Mouse (Mus musculus) embryo, embryonic 10.5 days (tissue): ENCODE measurements around the gene Cideb.

Source experiments
- DNase-seq: peaks from one replicate; pipeline ENCODE4 v3.0.0-alpha.2; 2015; ENCODE audit warnings: low spot score

The Cideb gene

DNA sequence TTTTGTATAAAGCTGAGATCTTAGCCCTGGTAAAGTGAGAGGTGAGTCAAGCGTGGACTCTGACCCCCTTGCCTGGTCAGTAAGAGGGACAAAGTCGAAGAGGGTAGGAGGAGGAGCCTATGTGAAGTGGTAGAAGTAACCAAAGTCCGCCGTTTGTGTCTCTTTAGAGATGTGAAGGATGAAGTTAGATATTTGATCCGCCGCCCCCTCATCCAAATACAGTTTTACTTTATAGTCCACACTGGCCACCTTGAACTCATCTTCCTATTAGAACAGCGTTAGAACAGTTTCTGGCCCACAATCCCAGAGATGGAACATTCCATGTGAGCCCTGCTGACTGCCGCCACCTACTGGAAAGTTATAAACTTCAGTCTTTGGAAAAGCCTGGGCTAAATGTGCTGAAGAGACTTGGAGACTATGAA is at the start of gene Cideb:
Gene Cideb (minus strand): TSS at position 96 of the 422 bp plus-strand sequence.
- peak; percentile 84 for DNase-seq

DNA sequence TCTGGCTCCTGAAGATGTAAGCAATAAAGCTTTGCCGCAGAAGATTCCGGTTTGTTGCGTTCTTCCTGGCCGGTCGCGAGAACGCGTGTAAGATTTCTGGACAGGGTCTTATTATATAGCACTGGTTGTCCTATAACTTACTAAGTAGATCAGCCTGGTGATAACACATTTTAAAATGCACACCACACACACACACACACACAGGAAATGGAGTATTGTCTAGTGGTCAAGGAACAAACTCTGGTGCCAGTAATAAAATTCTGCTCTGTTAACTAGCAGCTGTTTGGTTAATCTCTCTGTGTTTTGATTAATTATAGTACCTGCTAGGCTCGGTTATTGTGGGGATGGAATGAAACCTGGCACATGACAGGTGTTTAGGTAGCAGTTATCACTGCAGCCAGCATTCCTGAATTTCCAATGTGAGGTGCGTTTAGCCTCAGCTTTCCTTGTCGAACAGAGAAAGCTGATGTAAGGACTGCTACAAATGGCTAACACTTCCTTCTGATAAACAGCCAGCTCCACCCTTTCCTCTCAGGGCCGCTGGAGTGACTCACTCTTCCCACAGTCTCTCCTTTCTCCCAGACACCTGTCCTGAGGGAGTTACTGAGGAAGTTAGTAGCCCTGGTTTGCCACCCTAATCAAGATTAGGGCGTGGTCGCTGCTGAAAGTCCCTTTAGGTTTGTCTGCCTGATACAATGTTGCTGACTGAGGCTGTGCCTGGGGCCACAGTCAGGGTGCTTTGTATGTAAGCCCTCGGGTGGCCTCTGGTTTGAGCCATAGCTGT is 37.3 kb upstream of the Cideb start:
- DNase-seq: no peak

DNA sequence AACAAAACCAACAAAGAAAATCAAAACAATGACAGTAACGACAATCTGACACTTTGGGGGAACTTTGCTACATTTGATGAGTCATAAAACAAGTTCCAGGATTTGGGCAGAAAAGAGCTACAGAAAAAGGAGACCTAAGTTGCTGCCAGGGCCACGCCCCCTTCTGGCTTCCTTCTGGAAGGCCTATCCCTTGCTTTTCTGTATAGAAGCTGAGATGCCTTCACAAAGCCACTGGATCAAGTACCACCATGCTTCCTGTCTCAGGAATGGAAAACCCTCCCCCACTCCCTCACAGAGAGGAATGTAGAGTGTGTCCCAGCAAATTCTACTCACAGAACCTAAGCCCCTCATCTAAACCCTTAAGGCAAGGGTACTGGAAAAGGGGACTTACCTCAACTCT is 35.7 kb upstream of the Cideb start:
- no peak for DNase-seq

DNA sequence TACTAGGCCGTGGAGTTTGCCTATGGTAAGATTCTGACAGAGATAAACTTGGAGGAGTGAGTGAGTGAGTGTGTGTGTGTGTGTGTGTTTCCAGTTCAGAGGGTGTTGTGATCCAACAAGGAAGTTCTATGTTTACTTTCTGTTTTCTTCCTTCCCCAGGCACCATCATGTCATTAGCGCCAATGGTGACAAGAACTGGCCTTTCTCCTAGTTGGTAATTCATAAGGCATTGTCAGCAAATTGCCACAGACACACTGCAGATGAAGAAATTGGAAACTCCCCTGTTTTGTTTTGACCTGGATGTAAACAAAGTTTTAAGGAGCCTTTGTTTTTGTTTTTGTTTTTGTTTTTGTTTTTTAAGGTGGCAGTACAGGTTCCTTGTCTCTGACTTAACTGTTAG is 35.2 kb upstream of the Cideb start:
- no peak for DNase-seq

DNA sequence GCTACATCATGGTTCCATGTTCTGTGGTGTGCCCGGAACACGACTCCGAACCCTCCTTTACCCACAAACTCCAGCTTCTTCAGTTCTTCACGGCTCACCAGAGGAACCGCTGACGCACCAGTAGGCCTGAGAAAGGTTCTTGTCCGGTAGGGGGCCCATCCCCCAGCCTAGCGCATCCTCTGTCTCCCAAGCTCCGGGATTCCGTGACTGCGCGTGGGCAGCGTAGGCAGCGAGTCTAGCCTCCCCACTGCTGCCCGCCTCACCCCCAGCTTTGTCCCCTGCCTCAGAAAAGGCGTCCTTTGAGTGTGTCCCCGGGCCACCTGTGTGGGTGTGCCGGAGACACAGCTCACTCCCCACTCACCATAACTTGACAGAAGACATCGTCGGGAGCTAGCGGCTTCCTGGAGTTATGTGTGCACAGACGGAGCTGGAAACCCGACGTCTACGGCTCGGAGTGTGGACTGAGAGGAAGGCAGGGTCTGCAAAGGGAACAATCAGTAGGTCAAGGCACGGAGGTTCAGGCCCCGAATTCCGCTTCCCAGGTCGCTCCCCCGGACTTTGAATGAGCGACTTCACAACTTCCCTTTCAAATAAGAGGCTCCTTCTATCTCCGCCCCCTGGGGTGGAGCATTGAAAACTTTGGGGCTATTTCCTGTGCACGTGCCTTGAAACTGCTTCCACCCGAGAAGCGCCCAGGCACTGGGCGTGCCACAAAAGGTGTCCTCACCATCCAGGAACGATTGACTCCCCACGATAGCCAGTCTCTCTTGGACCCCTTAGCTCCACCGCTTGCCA is 30.2 kb upstream of the Cideb start, which contains the start of gene Ripk3:
Gene Ripk3 (minus strand): TSS at position 610 of the 795 bp plus-strand sequence.
- DNase-seq: peak; percentile 43

DNA sequence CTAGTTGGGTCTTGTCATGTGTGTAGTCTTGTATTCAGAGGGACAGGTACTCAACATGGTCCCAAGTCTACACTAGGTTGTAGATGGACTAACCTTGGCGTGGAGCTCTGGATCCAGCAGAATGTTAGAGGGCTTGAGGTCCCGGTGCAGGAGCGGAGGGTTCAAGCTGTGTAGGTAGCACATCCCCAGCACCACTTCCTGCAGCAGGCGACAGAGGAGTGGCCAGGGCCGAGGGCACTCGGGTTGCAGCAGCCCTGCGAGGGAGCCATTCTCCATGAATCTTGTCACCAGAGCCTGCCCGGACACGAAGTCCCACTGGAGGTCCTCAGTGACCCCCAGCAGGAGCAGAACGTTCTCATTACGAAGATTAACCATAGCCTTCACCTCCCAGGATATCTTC is 29.5 kb upstream of the Cideb start:
- DNase-seq: no peak

DNA sequence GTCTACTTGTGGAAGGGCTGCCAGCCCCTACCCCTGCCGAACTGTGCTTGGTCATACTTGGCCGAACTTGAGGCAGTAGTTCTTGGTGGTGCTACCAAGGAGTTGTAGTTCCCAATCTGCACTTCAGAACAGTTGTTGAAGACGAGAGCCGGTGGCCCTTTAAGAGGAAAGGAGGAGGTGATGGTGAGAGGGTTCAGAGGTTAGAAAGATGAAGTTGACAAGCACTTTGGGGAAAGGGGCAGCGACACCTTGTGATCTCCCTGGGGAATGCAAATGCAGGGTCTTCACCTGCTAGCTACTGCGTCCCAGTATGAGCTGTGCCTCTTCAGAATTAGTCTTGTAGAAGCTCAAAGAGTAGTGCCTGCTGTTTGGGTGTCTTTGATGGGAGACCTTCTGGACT is 26.9 kb upstream of the Cideb start:
- peak; percentile 42 for DNase-seq

DNA sequence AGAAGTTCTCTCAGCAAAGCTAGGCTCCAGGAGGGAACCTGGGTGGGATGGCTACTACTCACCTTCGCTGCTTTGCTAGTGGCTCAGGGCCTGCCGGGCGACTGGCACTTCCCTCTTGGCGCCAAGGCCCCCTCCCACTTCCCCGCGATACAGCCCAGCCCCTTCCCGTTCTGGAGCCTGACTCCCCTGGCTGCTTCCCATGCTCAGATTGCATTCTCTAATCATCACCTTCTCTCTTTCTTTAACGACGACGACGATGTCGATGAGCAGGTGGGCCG is 25.6 kb upstream of the Cideb start, which contains the start of gene Adcy4:
Gene Adcy4 (minus strand): TSS at position 138 of the 278 bp plus-strand sequence.
- DNase-seq: peak; percentile 37

DNA sequence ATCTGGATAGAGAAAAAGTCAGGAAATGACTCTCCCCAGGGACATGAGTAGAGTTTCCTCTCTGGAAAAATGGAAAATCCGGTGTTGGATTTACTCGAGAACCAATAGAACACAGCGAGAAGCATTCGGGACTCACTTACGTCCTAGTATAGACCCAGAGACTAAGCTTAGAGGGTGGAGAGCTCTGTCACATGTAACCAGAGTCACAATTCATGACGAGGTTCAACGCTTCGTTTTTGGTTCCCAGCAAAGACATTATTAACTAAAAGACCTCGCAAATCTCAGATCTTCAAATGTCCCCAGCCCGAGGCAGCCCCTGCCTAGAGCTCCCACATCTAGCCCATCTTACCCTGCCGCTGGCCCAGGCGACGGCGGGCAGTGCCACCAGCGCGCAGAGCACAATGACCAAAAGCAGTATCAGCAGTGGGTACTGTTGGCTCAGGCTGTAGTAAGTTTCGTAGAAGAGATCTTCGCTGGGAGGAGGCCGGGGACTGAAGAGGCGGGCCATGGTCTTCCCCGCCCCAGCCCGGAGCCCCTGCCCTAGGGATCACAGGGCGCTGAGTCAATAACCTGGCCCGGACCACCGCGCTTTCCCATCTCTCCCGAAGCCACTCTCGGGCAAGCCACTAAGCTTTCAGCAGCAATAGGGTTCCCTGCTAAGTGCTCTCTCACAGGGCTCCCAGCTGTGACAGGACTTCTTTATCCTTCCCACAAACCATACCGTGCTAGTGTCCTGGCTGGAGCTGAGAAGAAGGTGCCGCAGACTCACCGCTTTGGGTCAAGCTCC is 25.1 kb upstream of the Cideb start:
- peak; percentile 85 for DNase-seq

DNA sequence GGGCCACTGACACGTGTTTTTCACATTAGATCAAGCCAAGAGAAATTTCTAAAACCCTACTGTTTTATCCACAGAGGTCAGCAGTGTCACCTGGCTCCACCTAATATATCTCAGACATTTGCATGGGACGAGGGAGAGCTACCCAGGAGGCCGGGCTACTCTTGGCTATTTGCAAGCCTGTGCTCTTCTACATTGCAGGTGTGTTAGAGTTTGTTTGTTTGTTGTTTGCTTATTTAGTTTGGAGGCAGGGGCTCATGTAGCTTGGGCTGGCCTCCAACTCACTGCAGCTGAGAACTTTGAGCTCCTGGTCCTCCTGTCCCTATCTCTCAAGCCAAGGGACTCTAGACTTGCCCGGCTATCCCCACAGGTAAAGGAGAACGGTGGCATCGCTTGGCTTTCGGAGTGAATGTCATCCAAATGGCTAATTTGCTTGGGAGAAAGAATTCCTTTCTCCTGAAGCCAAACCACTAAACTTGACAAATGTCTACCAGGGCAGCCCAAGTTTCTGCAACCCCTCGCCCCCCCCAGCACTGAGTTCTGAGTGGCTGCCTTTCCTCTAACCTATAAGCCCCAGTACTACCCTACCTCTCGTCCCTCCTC is 24.2 kb upstream of the Cideb start:
- no peak for DNase-seq

DNA sequence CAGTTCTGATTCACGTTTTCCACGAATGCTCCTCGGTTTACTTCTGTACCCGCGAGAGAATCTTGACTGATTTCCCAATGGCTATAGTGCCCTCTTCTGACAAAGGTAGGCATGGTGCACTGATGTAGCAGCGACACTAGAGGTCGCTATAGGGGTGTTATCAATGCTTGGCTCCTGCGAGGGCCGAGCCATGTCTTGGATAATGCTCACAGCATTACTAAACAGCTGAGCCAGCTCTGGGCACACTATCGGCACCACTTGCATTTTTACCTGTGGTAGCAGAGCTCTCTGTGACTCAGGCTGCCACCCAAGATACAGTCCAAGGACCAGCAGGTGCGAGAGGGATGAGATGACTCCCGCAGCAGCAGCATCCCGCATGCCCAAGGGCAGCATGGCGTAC is 23.1 kb upstream of the Cideb start:
- peak; percentile 93 for DNase-seq

DNA sequence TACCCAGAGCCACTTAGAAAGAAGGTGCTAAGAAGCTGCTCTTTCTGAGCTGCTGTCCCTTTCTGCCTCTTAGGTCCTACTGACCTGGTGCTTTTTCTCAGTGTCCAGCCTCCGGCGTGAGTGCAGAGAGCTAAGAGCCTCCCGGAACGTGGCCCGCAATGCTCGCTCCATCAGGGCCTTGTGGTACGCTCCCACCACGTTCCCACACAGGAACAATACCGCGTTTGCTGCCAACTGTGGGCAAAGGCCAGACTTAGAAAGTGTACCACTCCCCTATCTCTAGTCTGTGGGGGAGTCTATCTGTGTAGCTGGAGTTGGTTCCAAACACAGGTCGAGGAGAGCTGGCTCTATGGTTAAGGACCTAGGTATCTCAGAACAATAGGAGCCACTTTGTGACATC is 22.5 kb upstream of the Cideb start:
- no peak for DNase-seq

DNA sequence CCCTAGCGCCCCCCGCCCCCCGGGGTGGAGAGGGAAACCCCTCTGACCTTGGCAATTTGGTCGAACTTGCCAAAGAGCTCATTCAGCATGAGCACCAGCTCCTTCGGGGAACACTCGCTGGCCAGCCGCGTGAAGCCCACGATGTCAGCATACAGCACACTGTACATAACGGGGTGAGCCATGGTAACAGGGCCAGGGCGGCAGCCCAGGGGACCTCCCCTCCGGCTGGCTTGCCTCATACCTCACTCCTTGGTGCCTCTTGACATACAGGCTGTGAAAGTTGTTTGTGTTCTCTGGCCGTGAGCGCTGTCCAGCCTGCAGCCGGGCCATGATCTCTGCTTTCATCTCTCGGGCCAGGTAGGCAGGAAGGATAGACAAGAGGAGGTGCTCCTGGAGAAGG is 21.4 kb upstream of the Cideb start:
- no peak for DNase-seq

DNA sequence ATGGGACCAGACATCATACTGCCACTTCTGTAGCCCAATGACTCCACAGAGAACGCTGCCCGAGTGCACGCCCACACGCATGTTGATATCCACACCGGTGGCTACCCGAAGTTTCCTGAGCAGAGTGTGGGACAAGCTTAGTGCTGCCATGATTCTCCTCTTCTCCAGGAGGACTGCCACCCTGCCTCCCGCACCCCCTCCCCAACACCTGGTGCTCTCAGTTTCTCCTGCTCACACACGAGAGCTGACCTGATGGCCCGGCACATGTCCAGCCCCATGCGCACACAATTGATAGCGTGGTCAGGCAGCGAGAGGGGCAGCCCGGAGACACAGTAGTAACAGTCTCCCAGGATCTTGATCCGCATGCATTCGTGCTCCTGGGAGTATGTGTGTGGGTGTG is 20.4 kb upstream of the Cideb start:
- DNase-seq: no peak

DNA sequence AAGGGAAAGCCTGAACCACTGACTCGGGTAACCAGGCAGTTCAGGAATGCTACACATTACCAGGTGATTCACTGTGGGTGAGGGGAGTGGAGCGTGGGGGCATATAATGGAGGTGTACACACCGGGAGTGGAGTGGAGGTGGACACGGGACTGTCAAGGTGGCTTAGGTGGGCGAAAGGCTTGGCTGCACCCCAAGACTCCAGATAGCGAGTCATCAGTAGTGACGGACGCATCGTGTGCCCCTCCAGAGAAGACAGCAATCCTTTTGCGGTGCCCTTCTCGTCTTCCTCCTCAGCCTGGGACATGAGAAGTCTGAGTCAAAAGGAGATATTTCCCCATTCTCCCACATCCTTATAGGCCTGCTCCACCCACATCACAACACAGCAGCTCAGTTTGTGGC is 19.5 kb upstream of the Cideb start:
- DNase-seq: no peak

DNA sequence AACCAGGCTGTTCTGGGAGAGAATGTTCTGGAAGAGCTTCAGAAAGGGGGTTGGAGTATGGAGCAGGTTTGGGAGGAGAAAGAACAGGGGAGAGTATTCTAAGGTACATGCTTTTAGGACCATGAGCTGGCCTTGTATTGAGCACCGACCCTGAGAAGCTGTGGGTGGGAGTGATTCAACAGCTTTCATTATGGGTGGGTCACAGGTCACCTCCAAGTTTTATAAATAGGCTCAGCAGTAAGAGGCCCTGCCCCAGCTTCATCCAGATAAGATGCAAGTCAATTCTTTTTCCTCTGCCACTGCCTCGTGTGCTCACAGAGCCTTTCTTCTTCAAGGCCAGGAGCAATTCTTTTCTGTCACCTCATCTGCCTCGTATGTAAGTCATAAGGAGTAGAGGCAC is 18.9 kb upstream of the Cideb start:
- no peak for DNase-seq

DNA sequence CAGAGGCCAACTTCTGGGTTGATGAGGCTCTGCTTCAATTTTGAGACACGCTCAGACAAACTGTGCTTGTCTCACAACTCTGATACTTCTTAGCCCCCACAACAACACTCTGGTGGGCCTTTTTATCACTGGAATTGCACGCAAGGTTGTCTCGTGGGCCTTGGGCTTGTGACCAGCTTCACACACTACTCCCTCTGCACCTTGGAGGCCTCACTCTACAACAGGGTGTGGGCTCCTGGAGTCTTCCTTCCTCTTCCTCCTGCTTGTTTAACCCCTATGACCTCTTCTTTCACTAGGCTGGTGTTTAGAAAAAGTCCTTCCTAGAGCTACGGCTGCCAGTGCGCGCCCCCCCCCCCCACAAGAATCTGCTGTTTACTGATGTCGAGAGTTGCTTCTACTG is 18.5 kb upstream of the Cideb start:
- DNase-seq: no peak

DNA sequence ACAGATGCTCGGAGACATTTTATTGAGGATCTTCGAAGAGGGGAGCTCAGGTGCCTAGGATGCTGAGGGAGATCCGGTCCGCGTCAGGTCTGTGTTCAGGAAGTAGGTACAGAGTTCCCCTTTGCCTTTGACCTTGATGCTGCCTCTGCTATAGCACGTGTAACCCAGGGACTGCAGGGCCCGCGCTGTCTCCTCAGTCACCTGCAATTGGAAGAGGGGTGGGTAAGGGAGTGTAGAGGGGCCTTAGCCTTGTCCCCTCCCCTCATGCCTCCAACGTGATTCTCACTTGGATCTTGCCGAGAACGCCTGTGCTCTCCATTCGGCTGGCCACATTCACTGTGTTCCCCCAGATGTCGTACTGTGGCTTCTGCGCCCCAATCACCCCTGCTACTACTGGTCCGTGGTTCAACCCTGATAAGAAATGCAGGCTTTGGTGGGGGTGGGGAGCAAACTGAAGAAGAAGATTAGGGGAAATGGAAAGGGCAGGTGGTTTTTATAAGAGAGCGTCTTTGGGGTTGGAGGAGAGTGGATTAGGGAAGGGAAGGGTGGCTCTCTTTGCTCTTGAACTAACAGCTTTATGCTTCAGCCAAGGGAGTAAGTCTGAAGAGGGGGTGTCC is 10.9 kb upstream of the Cideb start:
- DNase-seq: no peak

DNA sequence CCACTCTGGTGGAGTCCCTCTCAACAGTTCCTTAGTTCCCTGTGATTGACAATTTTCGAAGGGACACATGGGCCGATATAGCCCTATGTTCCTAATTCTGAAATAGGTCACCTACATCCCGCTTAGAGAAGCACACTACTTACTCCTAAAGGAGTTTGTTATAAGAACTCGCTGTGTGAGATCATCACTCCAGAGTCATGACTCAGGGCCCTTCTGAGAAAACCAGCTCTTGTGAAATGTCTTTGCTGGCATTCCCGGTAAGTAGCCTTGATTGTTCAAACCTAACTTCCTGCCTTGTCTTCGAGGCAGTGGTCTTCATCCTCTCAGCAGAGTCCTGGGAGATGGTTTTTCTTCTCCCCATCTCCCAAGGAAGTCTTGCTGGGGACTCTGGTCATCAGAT is 10.3 kb upstream of the Cideb start:
- DNase-seq: no peak

DNA sequence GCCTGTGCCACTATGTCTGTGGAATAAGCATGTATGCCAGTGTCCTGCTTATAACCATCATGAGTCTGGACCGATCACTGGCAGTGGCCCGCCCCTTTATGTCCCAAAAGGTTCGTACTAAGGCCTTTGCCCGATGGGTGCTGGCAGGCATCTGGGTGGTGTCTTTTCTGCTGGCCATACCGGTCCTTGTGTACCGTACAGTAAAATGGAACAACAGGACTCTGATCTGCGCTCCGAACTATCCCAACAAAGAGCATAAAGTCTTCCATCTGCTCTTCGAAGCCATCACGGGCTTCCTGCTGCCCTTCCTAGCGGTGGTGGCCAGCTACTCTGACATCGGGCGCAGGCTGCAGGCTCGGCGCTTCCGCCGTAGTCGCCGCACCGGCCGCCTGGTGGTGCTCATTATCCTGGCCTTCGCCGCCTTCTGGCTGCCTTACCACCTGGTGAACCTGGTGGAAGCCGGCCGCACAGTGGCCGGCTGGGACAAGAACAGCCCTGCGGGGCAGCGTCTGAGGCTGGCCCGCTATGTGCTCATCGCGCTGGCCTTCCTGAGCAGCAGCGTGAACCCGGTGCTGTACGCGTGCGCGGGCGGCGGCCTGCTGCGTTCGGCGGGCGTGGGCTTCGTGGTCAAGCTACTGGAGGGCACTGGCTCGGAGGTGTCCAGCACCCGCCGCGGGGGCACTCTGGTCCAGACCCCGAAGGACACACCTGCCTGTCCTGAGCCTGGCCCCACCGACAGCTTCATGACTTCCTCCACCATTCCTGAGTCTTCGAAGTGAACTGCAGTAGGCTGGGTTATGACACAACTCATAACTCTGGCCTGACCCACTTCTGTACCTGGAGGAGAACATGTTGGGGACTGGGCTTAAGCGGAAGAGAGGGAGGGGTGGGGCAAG is 9.5 kb upstream of the Cideb start:
- DNase-seq: peak; percentile 75

DNA sequence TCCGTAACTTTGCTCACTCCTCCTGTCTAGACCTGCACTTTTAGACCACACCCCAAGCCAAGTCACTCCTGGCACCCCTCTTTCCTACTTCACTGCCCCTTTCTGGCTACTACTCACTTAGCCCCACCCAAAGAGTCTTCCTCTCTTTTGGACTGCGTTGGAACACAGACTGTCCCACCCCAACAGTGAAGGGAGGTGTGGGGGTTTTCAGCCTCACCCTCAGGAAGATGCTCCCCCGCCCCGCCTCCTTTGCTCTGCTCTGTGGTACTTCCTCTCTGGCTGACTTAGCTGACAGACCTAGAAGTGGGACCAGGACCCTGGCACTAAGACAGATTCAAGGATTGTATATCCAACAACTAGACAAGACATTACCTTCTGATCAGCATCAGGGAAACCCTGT is 7.4 kb upstream of the Cideb start, which contains the start of gene Ltb4r1:
Gene Ltb4r1 (plus strand): TSS at position 267 of the 400 bp plus-strand sequence.
- no peak for DNase-seq
